Mouse (Mus musculus): Measurements from ENCODE around the gene Mei1. TPM values are rescaled to one million over a fixed set of nuclear protein-coding genes. Genes with fewer than 3 reads are reported as not detected.

Mei1 gene
- total and polyA plus RNA-seq, 3 experiments: 0.04 TPM; not detected in 2

DNA sequence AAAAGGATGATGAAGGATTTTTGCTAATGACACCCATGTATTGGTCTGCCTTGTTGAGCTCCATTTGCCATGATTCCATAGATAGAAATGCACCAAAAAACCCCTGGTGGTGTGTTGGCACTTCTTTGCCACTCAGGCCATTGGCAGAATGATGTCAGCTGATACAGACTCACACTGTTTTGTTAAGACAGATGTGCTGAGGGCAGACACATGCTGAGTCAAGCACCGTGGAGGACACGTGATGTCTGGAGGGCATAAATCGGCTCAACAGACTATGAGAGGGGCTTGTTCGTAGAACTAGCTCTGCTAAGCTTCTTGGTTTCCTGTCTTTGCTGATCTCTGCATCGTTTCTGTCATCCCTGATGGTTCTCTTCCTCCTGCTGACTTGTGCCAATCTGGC lies 17.3 kb upstream of the Mei1 start:
- Histone ChIP-seq H3K9ac (ENCODE audit: insufficient read depth, low read depth) (no peak overlapping the region), H3K79me2 (replicated peaks; ENCODE audit: control insufficient read depth, extremely low read depth, insufficient read depth, poor library complexity, severe bottlenecking) (no peaks in the 10 kb centered on the region), H3K36me3 (replicated peaks in 1 of 2; ENCODE audit: control insufficient read depth in 1 of 2, insufficient read depth in 1 of 2, low read length in 1 of 2) (no peaks in the 10 kb centered on the region), H3K4me3 (replicated peaks in 1 of 3; ENCODE audit: low read depth in 2 of 3, low read length in 2 of 3, poor library complexity in 1 of 3) (no peak overlapping the region), H3K4me1 (ENCODE audit: control insufficient read depth in 1 of 2, insufficient read depth in 2 of 2) (peaks cover 0 to 17% of the 10 kb centered on the region in 2 experiments; a peak in 3 of 4 replicates), H3K27ac (ENCODE audit: insufficient read depth, low read depth) (0 out of 2 replicates have a peak overlapping the region, but pooled peaks have one; percentile 3), H3K4me2 (ENCODE audit: insufficient read depth, low read depth, poor library complexity, severe bottlenecking) (no peak overlapping the region), H3K27me3 (replicated peaks) (peaks cover 14% of the 10 kb centered on the region), H3K9me3 (replicated peaks; ENCODE audit: low read length) (no peaks in the 10 kb centered on the region)
- DNase-seq (ENCODE audit: extremely low read depth): no peak
- in situ Hi-C loops (cut with MboI; ENCODE audit: low pct_ligation_motif_present, low pct_unique_long_range_greater_than_20kb, low sequenced_read_pairs) (no loop called here), dilution Hi-C loops (cut with MboI; ENCODE audit: extremely low pct_ligation_motif_present, extremely low pct_unique_long_range_greater_than_20kb, low sequenced_read_pairs) (no loop called here)
- TF ChIP-seq EP300 (IDR thresholded peaks at IDR 0.05; ENCODE audit: low read length) (no peak), MYC (IDR thresholded peaks at IDR 0.05; ENCODE audit: low read depth, low read length) (no peak), UBTF (IDR thresholded peaks at IDR 0.05; ENCODE audit: low read depth, low read length) (no peak), POLR2A (IDR thresholded peaks at IDR 0.05; ENCODE audit: low read depth, low read length) (no peak), MAX (IDR thresholded peaks at IDR 0.05; ENCODE audit: low read length) (no peak)

DNA sequence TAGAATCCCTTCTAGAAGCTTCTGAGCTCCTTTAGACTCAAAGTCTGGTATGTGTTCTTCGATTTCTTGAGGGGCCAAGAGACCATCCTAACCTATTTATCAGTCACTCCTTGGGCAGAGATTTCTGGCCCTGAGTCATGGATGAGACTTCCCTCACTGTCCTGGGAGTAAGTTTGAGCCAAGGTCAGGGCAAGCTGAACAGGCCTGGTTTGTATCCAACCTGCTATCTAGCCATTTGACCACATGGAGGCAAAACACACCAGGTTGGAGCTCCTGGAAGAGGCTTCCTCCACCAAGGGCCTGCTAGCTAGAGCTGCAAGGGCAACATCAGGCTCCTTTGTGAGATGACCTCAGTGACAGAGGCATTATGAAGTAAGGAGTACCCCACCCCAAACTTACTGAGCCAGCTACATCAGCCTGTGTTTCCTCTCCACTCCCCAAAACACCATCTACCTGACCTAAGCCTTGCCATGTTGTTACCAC lies 11.0 kb upstream of the Mei1 start, which contains the start of gene 4930407I10Rik:
Gene 4930407I10Rik (plus strand): TSS at position 433 of the 483 bp plus-strand sequence.
- Histone ChIP-seq H3K27ac (ENCODE audit: insufficient read depth, low read depth) (no peak within 1 kb of the TSS), H3K4me3 (replicated peaks in 1 of 3; ENCODE audit: low read depth in 2 of 3, low read length in 2 of 3, poor library complexity in 1 of 3) (no peak within 1 kb of the TSS), H3K9ac (ENCODE audit: insufficient read depth, low read depth) (no peak within 1 kb of the TSS), H3K36me3 (replicated peaks in 1 of 2; ENCODE audit: control insufficient read depth in 1 of 2, insufficient read depth in 1 of 2, low read length in 1 of 2) (no peaks in the 10 kb centered on the region), H3K4me1 (ENCODE audit: control insufficient read depth in 1 of 2, insufficient read depth in 2 of 2) (peaks cover 0 to 15% of the 10 kb centered on the region in 2 experiments; a peak in 2 of 4 replicates), H3K27me3 (replicated peaks) (peaks cover 46% of the 10 kb centered on the region), H3K4me2 (ENCODE audit: insufficient read depth, low read depth, poor library complexity, severe bottlenecking) (no peak within 1 kb of the TSS), H3K79me2 (replicated peaks; ENCODE audit: control insufficient read depth, extremely low read depth, insufficient read depth, poor library complexity, severe bottlenecking) (no peaks in the 10 kb centered on the region), H3K9me3 (replicated peaks; ENCODE audit: low read length) (no peaks in the 10 kb centered on the region)
- no peak for DNase-seq (ENCODE audit: extremely low read depth)
- TF ChIP-seq RCOR1 (conservative IDR thresholded peaks at IDR 0.05; ENCODE audit: low read depth, low read length) (no peak), CTCF (conservative IDR thresholded peaks at IDR 0.05 in 1 of 2, IDR thresholded peaks at IDR 0.05 in 1 of 2; ENCODE audit: low read depth in 2 of 2, low read length in 2 of 2) (no peak), ZKSCAN1 (IDR thresholded peaks at IDR 0.05; ENCODE audit: borderline replicate concordance, low read depth, low read length) (no peak), MAX (IDR thresholded peaks at IDR 0.05; ENCODE audit: low read length) (no peak), CHD1 (IDR thresholded peaks at IDR 0.05; ENCODE audit: low read depth, low read length) (no peak), BHLHE40 (IDR thresholded peaks at IDR 0.05; ENCODE audit: low read depth, low read length) (no peak), EP300 (IDR thresholded peaks at IDR 0.05; ENCODE audit: low read length) (no peak), RAD21 (IDR thresholded peaks at IDR 0.05; ENCODE audit: low read depth, low read length) (no peak), ZNF384 (IDR thresholded peaks at IDR 0.05; ENCODE audit: low read depth, low read length) (no peak), NELFE (IDR thresholded peaks at IDR 0.05; ENCODE audit: low read depth, low read length) (no peak), PAX5 (IDR thresholded peaks at IDR 0.05; ENCODE audit: low read length) (no peak)
- dilution Hi-C loops (cut with MboI; ENCODE audit: extremely low pct_ligation_motif_present, extremely low pct_unique_long_range_greater_than_20kb, low sequenced_read_pairs): no loop called here
- in situ Hi-C loops (cut with MboI; ENCODE audit: low pct_ligation_motif_present, low pct_unique_long_range_greater_than_20kb, low sequenced_read_pairs): no loop called here

DNA sequence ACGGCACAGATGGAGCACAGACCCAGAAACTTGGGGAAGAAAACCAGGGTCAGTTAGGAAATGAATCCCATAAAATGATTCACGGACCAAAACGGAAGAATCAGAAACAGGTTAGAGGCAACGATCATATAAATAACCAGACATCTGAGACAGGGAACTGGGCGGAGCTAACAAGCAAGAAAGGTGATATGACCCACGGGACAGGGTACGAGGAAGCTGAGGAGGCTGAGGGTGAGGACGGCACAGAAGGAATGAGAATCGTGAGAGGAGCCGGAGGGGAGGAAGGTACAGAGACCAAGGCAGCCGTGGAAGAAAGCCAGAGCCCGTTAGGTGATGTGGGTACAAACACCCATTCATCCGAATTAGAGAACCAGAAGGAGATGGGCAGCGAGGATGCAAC lies 5.9 kb upstream of the Mei1 start:
- no peaks in the 10 kb centered on the region for H3K9me3 ChIP-seq (replicated peaks; ENCODE audit: low read length)
- no peak for DNase-seq (ENCODE audit: extremely low read depth)
- no peak overlapping the region for H3K27ac ChIP-seq (ENCODE audit: insufficient read depth, low read depth)
- peaks cover 57% of the 10 kb centered on the region for H3K27me3 ChIP-seq (replicated peaks)
- peak overlapping the region; percentile 27 for H3K4me2 ChIP-seq (ENCODE audit: insufficient read depth, low read depth, poor library complexity, severe bottlenecking)
- peaks cover 0 to 7% of the 10 kb centered on the region in 2 experiments; a peak in 2 of 4 replicates for H3K4me1 ChIP-seq (ENCODE audit: control insufficient read depth in 1 of 2, insufficient read depth in 2 of 2)
- H3K9ac ChIP-seq (ENCODE audit: insufficient read depth, low read depth): no peak overlapping the region
- H3K36me3 ChIP-seq (replicated peaks in 1 of 2; ENCODE audit: control insufficient read depth in 1 of 2, insufficient read depth in 1 of 2, low read length in 1 of 2): no peaks in the 10 kb centered on the region
- in situ Hi-C loops (cut with MboI; ENCODE audit: low pct_ligation_motif_present, low pct_unique_long_range_greater_than_20kb, low sequenced_read_pairs): loop anchor here (5.0 to 10.0 kb wide), 2 partner anchors 43 to 181 kb away; partner anchors contain the start of gene Cenpm
- no peaks in the 10 kb centered on the region for H3K79me2 ChIP-seq (replicated peaks; ENCODE audit: control insufficient read depth, extremely low read depth, insufficient read depth, poor library complexity, severe bottlenecking)
- dilution Hi-C loops (cut with MboI; ENCODE audit: extremely low pct_ligation_motif_present, extremely low pct_unique_long_range_greater_than_20kb, low sequenced_read_pairs): no loop called here
- H3K4me3 ChIP-seq (replicated peaks in 1 of 3; ENCODE audit: low read depth in 2 of 3, low read length in 2 of 3, poor library complexity in 1 of 3): no peak overlapping the region
- TF ChIP-seq USF1 (IDR thresholded peaks at IDR 0.05; ENCODE audit: low read depth, low read length): no peak
- TF ChIP-seq KAT2A (IDR thresholded peaks at IDR 0.05; ENCODE audit: insufficient replicate concordance, low read length): no peak
- no peak for TF ChIP-seq MXI1 (IDR thresholded peaks at IDR 0.05; ENCODE audit: low read depth, low read length)
- TF ChIP-seq ETS1 (conservative IDR thresholded peaks at IDR 0.05; ENCODE audit: low read depth, low read length): no peak
- TF ChIP-seq PAX5 (IDR thresholded peaks at IDR 0.05; ENCODE audit: low read length): no peak
- no peak for TF ChIP-seq TBP (conservative IDR thresholded peaks at IDR 0.05; ENCODE audit: low read depth, low read length)
- no peak for TF ChIP-seq BHLHE40 (IDR thresholded peaks at IDR 0.05; ENCODE audit: low read depth, low read length)
- TF ChIP-seq UBTF (IDR thresholded peaks at IDR 0.05; ENCODE audit: low read depth, low read length): no peak
- no peak for TF ChIP-seq MAX (IDR thresholded peaks at IDR 0.05; ENCODE audit: low read length)
- TF ChIP-seq SIN3A (IDR thresholded peaks at IDR 0.05; ENCODE audit: low read length): no peak
- no peak for TF ChIP-seq MAFK (IDR thresholded peaks at IDR 0.05; ENCODE audit: insufficient replicate concordance, low read length)
- TF ChIP-seq CTCF (conservative IDR thresholded peaks at IDR 0.05 in 1 of 2, IDR thresholded peaks at IDR 0.05 in 1 of 2; ENCODE audit: low read depth in 2 of 2, low read length in 2 of 2): no peak
- TF ChIP-seq CHD1 (IDR thresholded peaks at IDR 0.05; ENCODE audit: low read depth, low read length): no peak
- no peak for TF ChIP-seq ZMIZ1 (IDR thresholded peaks at IDR 0.05; ENCODE audit: low read depth, low read length)
- no peak for TF ChIP-seq MAZ (IDR thresholded peaks at IDR 0.05; ENCODE audit: low read depth, low read length)
- TF ChIP-seq NRF1 (IDR thresholded peaks at IDR 0.05; ENCODE audit: low read depth, low read length): no peak
- no peak for TF ChIP-seq E2F4 (IDR thresholded peaks at IDR 0.05; ENCODE audit: insufficient replicate concordance, low read depth, low read length)
